Mouse (Mus musculus) kidney, postnatal 0 days (tissue): ENCODE measurements around the gene Haghl. TPM values are rescaled to one million over a fixed set of nuclear protein-coding genes. Genes with fewer than 3 reads are reported as not detected.

Experiments
- ATAC-seq: fragments of 200-750 bp; cut with Nextera tagmentation; replicated peaks from 2 replicates; pipeline ENCODE4 v1.8.0; 2017; ENCODE audit warnings: low read depth, moderate number of reproducible peaks, moderate TSS enrichment, moderate library complexity; ENCODE audit not compliant: low FRiP score
- DNase-seq: peaks from one replicate; pipeline ENCODE4 v3.0.0-alpha.2; 2016; ENCODE audit warnings: low spot score
- H3K27ac ChIP-seq: fragments of 300-500 bp; sonication (generic); 2 replicates; pipeline ENCODE4 v1.5.1; 2014; ENCODE audit warnings: mild to moderate bottlenecking
- H3K27me3 ChIP-seq: fragments of 300-500 bp; sonication (generic); 2 replicates; pipeline ENCODE4 v1.6.1; 2014; ENCODE audit warnings: low read length, mixed read lengths; ENCODE audit not compliant: insufficient read depth
- H3K36me3 ChIP-seq: fragments of 300-500 bp; sonication (generic); 2 replicates; pipeline ENCODE4 v1.6.1; 2014; ENCODE audit warnings: low read length, mixed read lengths; ENCODE audit not compliant: insufficient read depth
- H3K4me1 ChIP-seq: fragments of 300-500 bp; sonication (generic); replicated peaks from 2 replicates; pipeline ENCODE4 v1.6.1; 2014; ENCODE audit warnings: antibody characterized with exemption, low read length, mixed read lengths; ENCODE audit not compliant: insufficient read depth
- H3K4me2 ChIP-seq: fragments of 300-500 bp; sonication (generic); 2 replicates; pipeline ENCODE4 v1.6.1; 2014; ENCODE audit warnings: mild to moderate bottlenecking, low read length, moderate library complexity, mixed read lengths
- H3K4me3 ChIP-seq: fragments of 300-500 bp; sonication (generic); replicated peaks from 2 replicates; pipeline ENCODE4 v1.5.1; 2014; ENCODE audit warnings: low read depth, low read length
- H3K9ac ChIP-seq: fragments of 300-500 bp; sonication (generic); 2 replicates; pipeline ENCODE4 v1.6.1; 2014; ENCODE audit warnings: low read depth, low read length
- H3K9me3 ChIP-seq: fragments of 300-500 bp; sonication (generic); replicated peaks from 2 replicates; pipeline ENCODE4 v1.6.1; 2016; ENCODE audit warnings: low read length, inconsistent platforms, mixed read lengths
- CTCF ChIP-seq: IDR thresholded peaks from 2 replicates; pipeline ENCODE4 v1.5.1; 2016; ENCODE audit warnings: antibody characterized with exemption, low read depth, mild to moderate bottlenecking, moderate library complexity
- WGBS: fragments of 180-500 bp; shearing (Covaris S2); extraction: QIAGEN DNeasy Blood & Tissue Kit; methylation state at CpG from one replicate; pipeline ENCODE4 v1.1.7; 2014; 5-methylcytosine and 5-hydroxymethylcytosine counted together
- polyA plus RNA-seq: library from polyadenylated mRNA; unstranded; fragments of >200 nt; fragmentation: Nextera tagmentation; extraction: Ambion mirVana; gene quantifications from 2 replicates; pipeline ENCODE4 v1.2.1, GENCODE M21; 2015

Haghl gene
- polyA plus RNA-seq, 1 experiment from 2014 or later, result 79.9 TPM

- no peaks in the 10 kb centered on the region for H3K27me3 ChIP-seq
- WGBS, result 1% methylated on average over 35 of the region's 35 CpGs
- no peak for TF ChIP-seq CTCF
- H3K4me1 ChIP-seq, result peaks cover 26% of the 10 kb centered on the region
- H3K9me3 ChIP-seq, result no peaks in the 10 kb centered on the region
- peak within 1 kb of the TSS; percentile 78 for H3K4me3 ChIP-seq
- ATAC-seq (peak; percentile 65), DNase-seq (peak; percentile 94)
- peak within 1 kb of the TSS; percentile 87 for H3K4me2 ChIP-seq
- no peaks in the 10 kb centered on the region for H3K36me3 ChIP-seq
- peak within 1 kb of the TSS; percentile 73 for H3K9ac ChIP-seq
- H3K27ac ChIP-seq, result no peak within 1 kb of the TSS; the same call in 1 of the 2 replicates
Measured at GRCm38 (mm10) chr17:25796951-25797369, 11.5 kb upstream of the Haghl start, which contains the start of gene Metrn. Gene Metrn (minus strand): TSS chr17:25797136.

GRCm38 (mm10) chr17:25796211-25796771 lies 10.8 kb upstream of the Haghl start:
- TF ChIP-seq CTCF, result no peak
- peak; percentile 14; the same call in 1 of the 2 replicates for ATAC-seq
- Histone ChIP-seq H3K4me1 (peaks cover 30% of the 10 kb centered on the region), H3K9me3 (no peaks in the 10 kb centered on the region), H3K27me3 (no peaks in the 10 kb centered on the region), H3K9ac (peak overlapping the region; percentile 73), H3K4me2 (peak overlapping the region; percentile 87), H3K36me3 (no peaks in the 10 kb centered on the region), H3K4me3 (peak overlapping the region; percentile 78), H3K27ac (no peak overlapping the region; the same call in 1 of the 2 replicates)
- WGBS, result 1% methylated on average over 37 of the region's 37 CpGs
- DNase-seq, result no peak

GRCm38 (mm10) chr17:25795609-25796092 lies 10.2 kb upstream of the Haghl start, which contains the start of gene AC134908.4:
Gene AC134908.4 (minus strand): TSS chr17:25795659.
- WGBS, result 15% methylated on average over 6 of the region's 6 CpGs
- peak within 1 kb of the TSS; percentile 73 for H3K9ac ChIP-seq
- no peak for ATAC-seq
- no peaks in the 10 kb centered on the region for H3K27me3 ChIP-seq
- peak within 1 kb of the TSS; percentile 87 for H3K4me2 ChIP-seq
- TF ChIP-seq CTCF, result no peak
- H3K4me3 ChIP-seq, result peak within 1 kb of the TSS; percentile 78
- peak; percentile 27 for DNase-seq
- no peaks in the 10 kb centered on the region for H3K9me3 ChIP-seq
- no peaks in the 10 kb centered on the region for H3K36me3 ChIP-seq
- peaks cover 36% of the 10 kb centered on the region for H3K4me1 ChIP-seq
- H3K27ac ChIP-seq, result no peak within 1 kb of the TSS; the same call in 1 of the 2 replicates

- 85% methylated on average over 17 of the region's 17 CpGs for WGBS
- peaks cover 37% of the 10 kb centered on the region for H3K4me1 ChIP-seq
- no peak for TF ChIP-seq CTCF
- H3K36me3 ChIP-seq, result no peaks in the 10 kb centered on the region
- no peak overlapping the region for H3K4me3 ChIP-seq
- no peaks in the 10 kb centered on the region for H3K9me3 ChIP-seq
- no peaks in the 10 kb centered on the region for H3K27me3 ChIP-seq
- no peak overlapping the region for H3K27ac ChIP-seq
- no peak overlapping the region for H3K9ac ChIP-seq
- DNase-seq, result no peak
- ATAC-seq, result no peak
- H3K4me2 ChIP-seq, result peak overlapping the region; percentile 87
Measured at GRCm38 (mm10) chr17:25794998-25795397, 9.5 kb upstream of the Haghl start.

GRCm38 (mm10) chr17:25794197-25794596 lies 8.7 kb upstream of the Haghl start:
- no peak overlapping the region for H3K4me3 ChIP-seq
- no peak for ATAC-seq
- peaks cover 37% of the 10 kb centered on the region for H3K4me1 ChIP-seq
- no peak overlapping the region for H3K27ac ChIP-seq
- H3K4me2 ChIP-seq, result no peak overlapping the region
- 83% methylated on average over 13 of the region's 13 CpGs for WGBS
- H3K9me3 ChIP-seq, result no peaks in the 10 kb centered on the region
- TF ChIP-seq CTCF, result no peak
- no peaks in the 10 kb centered on the region for H3K27me3 ChIP-seq
- H3K36me3 ChIP-seq, result no peaks in the 10 kb centered on the region
- no peak overlapping the region for H3K9ac ChIP-seq
- no peak for DNase-seq

GRCm38 (mm10) chr17:25792615-25793014 lies 7.1 kb upstream of the Haghl start, which contains the start of gene Fam173a:
Gene Fam173a (minus strand): TSS chr17:25792901.
- Histone ChIP-seq H3K4me3 (peak within 1 kb of the TSS; percentile 53), H3K27me3 (no peaks in the 10 kb centered on the region), H3K9me3 (no peaks in the 10 kb centered on the region), H3K27ac (peak within 1 kb of the TSS; percentile 93), H3K36me3 (no peaks in the 10 kb centered on the region), H3K9ac (peak within 1 kb of the TSS; percentile 73), H3K4me2 (peak within 1 kb of the TSS; percentile 86), H3K4me1 (peaks cover 37% of the 10 kb centered on the region)
- peak; percentile 55; the same call in 1 of the 2 replicates for ATAC-seq
- peak; percentile 94 for DNase-seq
- WGBS, result 1% methylated on average over 14 of the region's 14 CpGs
- no peak for TF ChIP-seq CTCF
